Mouse (Mus musculus): ENCODE measurements around the gene Syt2.
A peak's percentile ranks its signal among the peaks of the same experiment; 100 is the strongest.

Gene Syt2

GRCm38 (mm10) chr1:134704396-134705306 lies 58.2 kb downstream of the Syt2 start:
- no peak for DNase-seq (ENCODE audit: low read depth, low spot score)

GRCm38 (mm10) chr1:134706549-134706948 lies 60.1 kb downstream of the Syt2 start:
- DNase-seq (ENCODE audit: low read depth, low spot score), result no peak

GRCm38 (mm10) chr1:134707516-134707915 lies 61.0 kb downstream of the Syt2 start:
- no peak for DNase-seq (ENCODE audit: low read depth, low spot score)

- DNase-seq (ENCODE audit: low read depth, low spot score), result no peak
Measured at GRCm38 (mm10) chr1:134708274-134708673, 61.8 kb downstream of the Syt2 start.

- no peak for DNase-seq (ENCODE audit: low read depth, low spot score)
Measured at GRCm38 (mm10) chr1:134708801-134709385, 62.4 kb downstream of the Syt2 start.

- no peak for DNase-seq (ENCODE audit: low read depth, low spot score)
Measured at GRCm38 (mm10) chr1:134709411-134710306, 63.2 kb downstream of the Syt2 start.

- DNase-seq (ENCODE audit: low read depth, low spot score), result no peak
Measured at GRCm38 (mm10) chr1:134711061-134711460, 64.6 kb downstream of the Syt2 start.

GRCm38 (mm10) chr1:134711653-134712052 lies 65.2 kb downstream of the Syt2 start:
- no peak for DNase-seq (ENCODE audit: low read depth, low spot score)

- no peak for DNase-seq (ENCODE audit: low read depth, low spot score)
Measured at GRCm38 (mm10) chr1:134712781-134713299, 66.4 kb downstream of the Syt2 start.

- no peak for DNase-seq (ENCODE audit: low read depth, low spot score)
Measured at GRCm38 (mm10) chr1:134713421-134713969, 67.0 kb downstream of the Syt2 start.

GRCm38 (mm10) chr1:134714166-134714565 lies 67.7 kb downstream of the Syt2 start:
- DNase-seq (ENCODE audit: low read depth, low spot score), result no peak

- no peak for DNase-seq (ENCODE audit: low read depth, low spot score)
Measured at GRCm38 (mm10) chr1:134715092-134715491, 68.6 kb downstream of the Syt2 start.

GRCm38 (mm10) chr1:134719718-134720304 lies 73.3 kb downstream of the Syt2 start:
- no peak for DNase-seq (ENCODE audit: low read depth, low spot score)

GRCm38 (mm10) chr1:134721486-134721885 lies 75.0 kb downstream of the Syt2 start:
- DNase-seq (ENCODE audit: low read depth, low spot score), result no peak

- DNase-seq (ENCODE audit: low read depth, low spot score), result no peak
Measured at GRCm38 (mm10) chr1:134722891-134723290, 76.4 kb downstream of the Syt2 start.

- peak; percentile 71 for DNase-seq (ENCODE audit: low read depth, low spot score)
Measured at GRCm38 (mm10) chr1:134725276-134725675, 78.8 kb downstream of the Syt2 start.

- DNase-seq (ENCODE audit: low read depth, low spot score), result no peak
Measured at GRCm38 (mm10) chr1:134726480-134726879, 80.0 kb downstream of the Syt2 start.

GRCm38 (mm10) chr1:134727256-134727655 lies 80.8 kb downstream of the Syt2 start:
- DNase-seq (ENCODE audit: low read depth, low spot score), result no peak

- no peak for DNase-seq (ENCODE audit: low read depth, low spot score)
Measured at GRCm38 (mm10) chr1:134733659-134734058, 87.2 kb downstream of the Syt2 start.

GRCm38 (mm10) chr1:134737463-134737862 lies 91.0 kb downstream of the Syt2 start:
- DNase-seq (ENCODE audit: low read depth, low spot score), result no peak

GRCm38 (mm10) chr1:134741433-134741832 lies 95.0 kb downstream of the Syt2 start:
- no peak for DNase-seq (ENCODE audit: low read depth, low spot score)
